Mouse (Mus musculus): Measurements from ENCODE around the gene Tyrp1.

Tyrp1 gene

DNA sequence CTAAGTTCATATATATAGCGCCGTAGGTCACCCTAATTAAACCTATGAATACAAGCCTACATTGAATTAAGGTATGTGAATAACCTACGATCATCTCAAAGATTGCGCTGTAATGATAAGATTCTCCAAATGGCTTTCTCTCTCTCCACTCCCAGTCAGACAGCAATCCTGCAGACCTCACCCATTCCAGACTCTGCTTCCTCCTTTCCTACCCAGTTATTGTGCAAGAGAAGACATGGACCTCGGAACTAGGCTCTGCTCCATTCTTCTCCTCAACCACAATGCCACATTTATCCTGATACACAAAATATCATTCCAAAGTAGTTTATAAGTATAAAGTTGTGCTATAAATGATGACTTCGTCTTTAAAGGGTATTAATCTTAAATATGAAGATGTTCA is 57.1 kb downstream of the Tyrp1 start:
- DNase-seq (ENCODE audit: extremely low read depth, low read depth): no peak

- DNase-seq (ENCODE audit: extremely low read depth, low read depth): no peak
These were observed 61.5 kb downstream of the Tyrp1 start for GRCm38 (mm10) chr4:80895278-80895894.

Data from MEL-GATA-1-ER (cell line).